Mouse (Mus musculus): ENCODE results near the gene Pbxip1.
A peak's percentile ranks its signal among the peaks of the same experiment; 100 is the strongest.

DNA sequence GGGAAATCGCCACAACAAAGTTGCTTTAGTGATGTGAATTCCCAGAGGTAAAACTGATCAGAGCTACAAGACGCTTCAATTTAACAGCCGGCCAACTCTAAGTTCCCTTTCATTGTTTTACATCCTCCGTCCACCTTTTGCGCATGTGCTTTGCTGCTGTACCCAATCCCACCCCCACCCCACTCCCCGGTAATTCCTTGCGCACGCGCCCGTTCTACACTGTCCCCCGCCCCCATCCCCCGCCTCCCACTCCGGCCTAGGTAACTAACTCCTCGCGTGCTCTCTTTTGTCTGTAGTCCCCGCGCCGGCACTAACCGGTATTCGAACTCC, 18.7 kb upstream of the Pbxip1 start:
- TF ChIP-seq CTCF (IDR thresholded peaks at IDR 0.05; ENCODE audit: borderline replicate concordance, insufficient read depth, low read length), result no peak
- TF ChIP-seq POLR2A (IDR thresholded peaks at IDR 0.05; ENCODE audit: low read depth, low read length), result peak; percentile 38

All from embryonic fibroblast, embryonic 13.5 days (primary cell).